Mouse (Mus musculus): Measurements from ENCODE around the gene Syngr1.

Gene Syngr1

DNA sequence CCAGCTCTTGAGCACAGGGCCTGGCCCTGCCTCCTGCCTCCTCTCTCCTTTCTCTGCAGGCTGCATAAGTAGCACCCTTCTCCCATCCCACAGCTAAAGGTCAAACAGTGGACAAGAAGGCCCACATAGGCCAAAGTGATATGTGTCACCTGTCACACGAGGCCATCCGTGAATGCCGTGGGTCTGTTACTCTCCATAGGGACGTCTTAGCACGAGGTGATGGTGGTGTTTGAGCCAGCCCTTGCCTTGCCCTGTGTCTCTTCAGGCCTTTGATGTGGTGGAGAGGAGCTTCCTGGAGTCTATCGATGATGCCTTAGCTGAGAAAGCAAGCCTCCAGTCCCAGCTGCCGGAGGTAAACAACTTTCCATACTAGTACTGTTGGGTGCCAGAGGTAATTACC, 58.4 kb downstream of the Syngr1 start:
- DNase-seq, result no peak

DNA sequence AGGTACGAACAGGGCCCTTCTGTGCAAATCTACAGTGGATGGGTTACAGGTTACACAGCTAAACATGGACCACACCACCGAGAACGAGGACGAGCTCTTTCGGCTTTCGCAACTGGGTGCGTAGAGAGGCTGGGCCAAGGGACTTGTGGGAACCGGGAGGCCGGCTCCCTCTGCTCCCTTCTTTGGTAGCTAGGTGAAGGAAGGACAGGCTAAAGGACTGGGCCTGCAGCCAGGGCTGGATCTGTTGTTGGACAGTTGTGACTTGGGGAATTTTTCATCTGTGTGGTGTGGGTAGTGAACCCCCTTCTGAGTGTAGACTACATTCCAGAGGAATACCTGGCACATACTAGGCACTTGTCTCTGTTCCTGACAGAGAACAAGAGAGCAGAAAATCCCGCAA, 61.5 kb downstream of the Syngr1 start:
- DNase-seq, result no peak

DNA sequence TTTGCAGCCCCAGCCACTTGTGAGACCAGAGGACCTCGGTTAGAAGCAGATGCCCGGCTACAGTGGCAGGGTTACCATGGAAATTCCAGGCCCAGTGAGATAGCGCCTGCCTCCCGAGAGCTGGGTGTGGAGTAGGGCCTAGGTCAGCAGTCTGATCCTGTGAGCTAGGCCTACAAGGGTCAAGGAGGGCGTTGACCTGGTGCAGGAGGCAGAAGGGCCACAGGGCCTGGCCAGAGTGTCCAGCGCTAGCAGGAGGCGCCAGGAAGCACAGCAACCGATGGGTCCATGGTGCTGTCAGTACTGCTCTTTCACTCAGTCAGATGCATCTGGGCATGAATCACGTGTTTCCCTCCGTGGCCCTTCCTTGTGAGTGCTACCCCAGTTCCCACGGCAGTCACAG, 62.6 kb downstream of the Syngr1 start:
- DNase-seq, result no peak

DNA sequence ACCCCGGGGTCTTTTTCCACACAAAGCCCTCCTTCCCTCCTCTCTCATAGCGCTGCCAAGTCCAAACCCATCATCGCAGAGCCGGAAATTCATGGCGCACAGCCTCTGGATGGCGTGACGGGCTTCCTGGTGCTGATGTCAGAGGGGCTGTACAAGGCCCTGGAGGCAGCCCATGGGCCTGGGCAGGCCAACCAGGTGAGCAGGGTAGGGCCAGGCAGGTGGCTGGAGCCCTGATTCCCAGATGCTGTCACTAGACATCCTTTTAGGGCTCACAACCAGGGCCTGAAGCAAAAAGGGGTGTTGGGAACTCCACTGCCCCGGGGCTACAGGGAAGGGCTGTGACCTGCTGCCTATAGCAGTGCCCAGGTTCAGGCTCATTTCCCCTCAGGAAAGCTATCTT, 64.6 kb downstream of the Syngr1 start:
- DNase-seq, result no peak

DNA sequence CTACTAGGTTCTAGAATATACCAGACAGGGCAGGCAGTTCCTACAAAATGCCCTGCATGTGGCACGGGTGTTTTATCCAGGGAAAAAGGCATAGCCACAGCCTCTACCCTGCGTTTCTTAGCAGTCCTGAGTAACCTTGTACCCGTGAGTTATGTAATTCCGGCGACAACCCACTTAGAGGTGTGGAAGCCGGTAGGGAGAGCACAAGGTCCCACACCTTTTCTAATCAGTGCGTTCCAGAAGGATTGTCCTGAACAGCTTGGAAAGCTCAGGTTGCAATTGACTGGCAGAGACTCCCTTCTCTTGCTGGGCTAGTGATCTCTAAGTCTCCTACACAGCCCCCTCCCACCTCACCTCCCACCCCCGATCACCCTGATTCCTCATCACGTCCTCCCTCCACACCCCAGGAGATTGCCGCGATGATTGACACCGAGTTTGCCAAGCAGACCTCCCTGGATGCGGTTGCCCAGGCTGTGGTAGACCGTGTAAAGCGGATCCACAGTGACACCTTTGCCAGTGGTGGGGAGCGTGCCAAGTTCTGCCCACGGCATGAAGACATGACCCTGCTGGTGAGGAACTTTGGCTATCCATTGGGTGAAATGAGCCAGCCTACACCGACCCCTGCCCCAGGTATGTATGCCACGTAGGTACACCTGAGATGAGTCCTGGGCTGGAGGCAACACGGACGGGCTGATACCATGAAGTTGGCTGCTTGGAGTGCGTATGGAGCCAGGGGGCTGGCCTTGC, 66.2 kb downstream of the Syngr1 start:
- no peak for DNase-seq

DNA sequence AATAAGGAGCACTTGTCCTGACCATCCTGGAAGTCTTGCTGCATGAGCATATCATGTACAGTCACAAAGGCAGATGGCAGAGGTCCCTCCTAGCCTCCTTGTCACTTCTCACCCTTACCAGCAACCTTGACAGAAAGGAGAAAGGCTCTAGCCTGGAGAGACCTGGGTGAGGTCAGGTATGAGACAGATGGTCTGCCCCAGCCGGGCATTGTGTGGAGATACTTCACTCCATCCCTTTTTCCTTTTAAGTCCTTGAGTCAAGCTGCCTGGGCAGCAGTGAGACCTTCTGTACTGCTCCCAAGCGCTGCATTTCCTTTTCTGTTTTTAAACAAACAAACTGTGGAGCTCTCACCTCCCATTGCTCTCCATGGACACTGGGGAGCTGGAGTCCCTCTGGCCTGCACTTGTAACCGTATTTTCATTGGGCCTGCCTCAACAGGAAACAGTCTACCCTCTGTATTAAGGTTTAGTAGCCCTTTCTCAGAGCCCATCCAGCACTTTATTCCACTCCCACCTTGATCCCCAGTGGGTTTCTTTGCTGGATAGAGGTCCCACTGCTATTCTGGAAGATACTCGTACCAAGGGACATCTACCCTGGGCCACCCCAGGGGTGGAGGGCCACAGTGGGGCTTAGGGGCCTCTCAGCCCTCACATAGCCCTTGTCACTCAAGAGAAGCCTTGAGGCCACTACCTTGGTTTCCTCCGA, 67.0 kb downstream of the Syngr1 start:
- DNase-seq, result no peak

DNA sequence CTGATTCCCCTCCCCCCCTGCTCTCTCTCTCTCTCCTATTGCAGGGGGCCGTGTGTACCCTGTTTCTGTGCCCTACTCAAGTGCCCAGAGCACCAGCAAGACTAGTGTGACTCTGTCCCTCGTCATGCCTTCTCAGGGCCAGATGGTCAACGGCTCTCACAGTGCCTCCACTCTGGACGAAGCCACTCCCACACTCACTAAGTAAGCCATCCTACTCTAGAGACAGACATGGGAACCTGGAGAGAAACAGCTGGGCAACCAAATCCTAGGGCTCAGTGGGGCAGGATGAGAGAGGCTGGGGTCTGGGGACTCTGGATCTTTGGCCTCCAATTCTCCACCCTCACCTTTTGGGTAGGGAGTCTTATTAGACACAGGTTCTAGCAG, 67.6 kb downstream of the Syngr1 start:
- DNase-seq, result no peak

DNA sequence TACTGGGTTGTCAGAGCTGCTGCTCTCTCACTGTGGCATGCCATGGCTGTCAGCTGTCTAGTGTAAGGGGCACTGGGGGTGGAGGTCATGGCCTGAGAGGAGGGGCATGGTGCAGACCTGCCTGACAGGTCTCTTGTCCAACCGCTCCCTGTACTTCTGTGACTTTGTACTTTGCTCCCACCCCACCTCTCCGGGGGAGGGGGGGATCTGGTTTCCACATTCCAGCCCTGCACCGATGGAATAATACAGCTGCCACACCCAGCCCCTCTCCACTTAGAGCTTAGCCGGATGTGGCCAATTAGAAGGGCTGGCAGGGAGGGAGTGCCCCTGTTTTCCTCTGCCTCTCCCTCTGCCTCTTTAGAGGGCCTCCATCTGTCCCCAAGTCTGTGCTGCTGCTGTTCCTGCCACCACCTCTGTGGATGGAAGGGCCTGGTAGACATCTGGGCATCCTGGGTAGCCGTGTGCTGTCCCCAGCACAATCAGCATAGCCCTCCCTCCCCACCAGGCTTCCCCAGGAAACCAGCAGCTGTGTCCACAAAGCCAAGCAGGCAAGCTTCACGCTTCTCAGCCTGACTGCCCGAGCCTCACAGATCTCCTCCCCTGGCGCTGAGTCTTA, 68.3 kb downstream of the Syngr1 start:
- DNase-seq, result no peak

DNA sequence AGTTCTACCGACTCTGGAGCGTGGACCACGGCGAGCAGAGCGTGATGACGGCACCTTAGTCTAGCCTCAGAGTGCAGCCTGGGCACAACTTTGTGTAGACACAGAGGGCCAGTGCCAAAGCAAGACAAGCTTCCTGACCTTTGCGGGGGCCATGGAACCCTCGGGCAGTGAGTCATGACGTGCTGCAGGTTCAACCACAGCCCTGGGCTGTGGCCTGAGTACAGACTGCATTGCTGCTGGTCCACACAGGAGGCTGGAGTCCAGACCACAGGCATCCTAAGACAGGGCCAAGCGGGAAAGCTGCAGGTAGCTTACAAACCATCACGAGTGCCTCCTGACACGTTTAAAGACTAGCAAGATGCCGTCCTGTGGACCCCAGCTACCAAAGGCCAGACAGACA, 69.1 kb downstream of the Syngr1 start:
- no peak for DNase-seq

DNA sequence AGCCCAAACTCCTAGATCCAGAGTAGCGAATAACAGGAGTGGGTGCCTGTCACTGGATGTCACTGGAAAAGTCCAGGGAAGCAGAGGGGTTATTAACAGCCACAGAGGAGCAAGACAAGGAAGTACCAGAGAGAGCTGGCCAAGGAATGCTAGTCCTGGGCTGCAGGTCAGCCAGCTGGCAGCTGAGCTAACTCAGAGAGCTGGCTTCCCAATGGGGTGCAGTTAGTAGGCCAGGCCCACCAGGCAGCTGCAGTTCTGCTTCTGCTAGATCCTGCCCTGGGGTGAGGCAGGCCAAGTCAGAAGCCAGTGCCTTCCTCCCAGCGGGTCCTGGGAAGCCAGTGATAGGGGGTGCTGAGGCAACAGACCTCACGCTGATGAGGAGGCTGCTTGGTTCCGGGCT, 69.6 kb downstream of the Syngr1 start:
- no peak for DNase-seq

DNA sequence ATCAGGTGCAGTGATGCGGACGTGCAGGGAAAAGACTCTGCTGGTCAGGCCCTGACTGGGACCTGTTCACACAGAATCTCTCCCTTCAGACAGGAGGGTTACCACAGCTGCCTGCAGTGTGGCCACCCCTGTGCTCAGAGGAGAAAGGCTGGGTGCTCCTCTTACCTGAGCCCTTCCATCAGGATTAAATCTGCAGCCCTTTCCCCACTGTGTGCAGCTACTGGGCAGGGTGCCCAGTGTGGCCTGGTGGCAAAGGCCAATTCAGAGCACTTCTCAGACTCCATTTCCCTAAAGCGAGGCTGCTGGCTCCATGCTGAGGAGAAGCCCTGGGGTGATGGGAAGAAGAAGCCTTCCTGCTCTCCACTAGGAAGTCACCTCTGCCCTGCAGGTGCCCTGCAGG, 70.1 kb downstream of the Syngr1 start:
- DNase-seq, result no peak

DNA sequence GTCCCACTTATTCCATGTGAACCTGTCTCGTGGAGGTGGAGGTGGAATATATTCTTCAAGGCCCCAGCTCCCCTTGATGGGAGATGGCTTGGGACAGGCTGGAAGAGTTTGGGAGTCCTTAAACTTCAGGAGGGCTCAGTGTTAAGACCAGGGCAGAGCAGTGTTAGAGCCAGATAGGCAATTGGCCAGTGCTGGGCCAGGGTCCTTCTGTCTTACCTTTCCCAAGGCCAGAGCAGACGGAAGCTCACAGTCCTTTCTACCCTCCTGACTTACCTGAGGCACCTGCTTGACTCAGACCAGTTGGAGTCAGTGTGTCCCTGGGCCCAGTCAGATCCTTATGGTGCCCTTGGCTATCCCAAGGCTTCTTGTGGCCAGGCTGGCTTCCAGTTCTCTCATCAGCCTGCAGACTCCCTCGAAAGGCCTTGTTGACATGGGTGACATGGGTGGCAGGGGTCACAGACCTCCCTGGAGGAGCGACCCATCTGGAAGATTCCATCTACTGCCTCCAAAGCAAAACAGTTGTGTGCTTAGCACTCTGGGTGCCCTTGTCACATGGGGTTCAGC, 71.3 kb downstream of the Syngr1 start:
- DNase-seq, result no peak

DNA sequence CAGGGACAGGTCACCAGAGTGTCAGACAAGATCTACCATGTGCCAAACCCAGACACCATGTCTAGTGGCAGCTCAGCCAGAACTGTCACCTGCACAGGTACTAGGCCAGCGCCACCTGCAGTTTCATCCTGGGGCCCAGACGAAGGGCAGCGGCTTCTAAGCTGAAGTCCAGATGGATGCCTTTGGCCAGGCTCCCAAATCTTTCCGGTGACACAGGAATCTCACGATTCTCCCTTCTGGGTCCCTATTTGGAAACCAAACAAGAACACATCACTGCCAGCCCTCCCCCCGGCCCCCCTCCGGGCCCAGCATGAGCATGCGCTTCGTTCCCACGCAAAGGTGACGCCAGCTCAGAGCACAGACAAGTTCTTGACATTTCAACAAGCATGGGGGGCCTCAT, 72.1 kb downstream of the Syngr1 start:
- no peak for DNase-seq

DNA sequence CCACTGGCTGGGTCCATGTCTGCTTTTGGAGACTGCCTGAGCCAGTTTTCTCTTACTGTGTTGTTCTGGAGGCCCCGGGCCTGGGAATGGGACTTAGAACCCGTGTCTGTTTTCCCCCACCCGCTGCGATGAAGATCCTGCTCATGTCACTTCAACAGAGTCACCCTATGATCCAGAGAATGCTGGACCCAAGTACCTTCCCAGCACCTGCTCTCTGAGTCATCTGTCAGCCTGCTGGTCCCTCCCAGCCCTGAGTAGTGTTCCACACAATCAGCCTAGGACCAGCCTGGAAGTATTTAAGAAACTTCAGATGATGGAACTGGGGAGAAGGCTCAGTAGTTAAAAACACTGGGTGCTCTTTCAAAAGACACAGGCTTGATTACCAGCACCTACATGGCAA, 72.6 kb downstream of the Syngr1 start:
- DNase-seq, result no peak

DNA sequence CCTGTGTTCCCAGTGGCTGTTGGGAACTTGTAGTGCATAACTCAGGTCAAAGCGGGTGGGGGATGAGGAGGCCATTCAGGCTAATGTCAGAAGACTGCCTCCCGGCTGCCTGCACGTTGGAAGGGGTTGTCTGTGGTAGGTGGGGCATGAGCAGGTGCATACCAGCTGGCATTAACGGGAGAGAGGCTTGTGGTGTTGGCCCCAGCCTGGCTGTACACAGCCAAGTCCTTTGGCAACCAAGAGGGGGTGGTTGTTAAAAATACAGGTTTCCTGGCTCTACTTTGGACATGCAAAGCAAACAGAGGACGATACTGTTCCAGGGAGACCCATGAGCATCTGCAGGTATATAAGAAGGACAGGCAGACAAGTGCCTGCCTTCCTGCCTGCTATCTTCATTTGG, 74.3 kb downstream of the Syngr1 start:
- no peak for DNase-seq

Data from spleen, adult 18-20 months (tissue).